8 mouse cellular contexts compared by ENCODE assay signal in the genomic region with DNA sequence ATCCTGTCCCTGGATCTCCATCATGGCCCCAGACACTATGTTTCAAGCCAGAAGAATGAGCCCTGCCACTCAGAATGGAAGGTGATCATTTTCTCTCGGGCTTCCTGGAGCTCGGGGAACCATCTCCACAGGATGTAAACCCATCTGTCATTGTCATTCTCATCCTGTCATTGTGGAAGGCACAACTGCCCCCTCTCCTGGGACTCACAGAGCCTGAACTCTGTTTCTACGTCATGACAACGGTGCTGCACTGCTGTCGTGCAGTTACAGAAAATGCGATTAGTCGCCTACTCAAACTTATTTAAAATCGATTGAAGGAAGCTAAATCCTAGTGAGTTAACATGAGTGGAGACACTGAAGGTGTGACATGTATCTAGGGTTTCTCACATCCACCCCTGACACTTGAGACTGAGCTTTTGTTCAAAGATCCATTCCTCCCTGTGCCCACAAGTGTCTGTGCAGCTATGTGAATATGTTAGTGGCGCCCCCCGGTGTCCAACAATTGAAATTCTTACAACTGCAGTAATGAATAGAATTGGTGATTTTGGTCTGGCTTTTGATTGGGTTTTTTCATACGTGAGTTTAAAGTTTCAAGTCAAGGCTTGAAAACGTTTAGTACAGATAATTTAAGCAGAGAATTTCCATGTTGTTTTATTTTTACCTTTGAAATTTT. TPM values are rescaled to one million over a fixed set of nuclear protein-coding genes. Genes with fewer than 3 reads are reported as not detected.
DNase-seq lines count a peak whose midpoint lies in the region; ATAC-seq and TF ChIP-seq lines count a peak whose summit lies in the region.
"Had no signal": no experiment of that assay in that cellular context is flagged by ENCODE, and none has a peak within 500 bp of the region (broad histone marks: within the 10 kb centered on the region; RNA-seq: fewer than 3 reads in every experiment).

No protein-coding gene starts in this region.

- DNase-seq in kidney, postnatal 36 days = peak; percentile 29 to 78
- no peak for DNase-seq in kidney, postnatal 14 days
- DNase-seq in CH12.LX (ENCODE audit: extremely low read depth) = peak; percentile 37
- DNase-seq in NIH3T3 (ENCODE audit: low read depth) = peak; percentile 51
- peak; percentile 45 for DNase-seq in lung, embryonic 14.5 days
- DNase-seq in ovary, postnatal 14 days (ENCODE audit: low spot score) = no peak

- TF ChIP-seq EP300 in CH12.LX (IDR thresholded peaks at IDR 0.05; ENCODE audit: low read length) = no peak

- no peak overlapping the region for H3K4me3 ChIP-seq in CH12.LX (replicated peaks in 1 of 3; ENCODE audit: low read depth in 2 of 3, low read length in 2 of 3, poor library complexity in 1 of 3)
- no peak overlapping the region for H3K4me3 ChIP-seq in lung, embryonic 14.5 days (ENCODE audit: low read depth, low read length)
- no peak overlapping the region for H3K4me3 ChIP-seq in hindbrain, embryonic 13.5 days
- H3K4me3 ChIP-seq: embryonic facial prominence, embryonic 13.5 days had no signal

- no peaks in the 10 kb centered on the region for H3K36me3 ChIP-seq in CH12.LX (replicated peaks in 1 of 2; ENCODE audit: control insufficient read depth in 1 of 2, insufficient read depth in 1 of 2, low read length in 1 of 2)
- no peaks in the 10 kb centered on the region for H3K36me3 ChIP-seq in lung, embryonic 14.5 days (ENCODE audit: insufficient read depth)
- H3K36me3 ChIP-seq in hindbrain, embryonic 13.5 days = no peaks in the 10 kb centered on the region
- H3K36me3 ChIP-seq: embryonic facial prominence, embryonic 13.5 days had no signal

- H3K27ac ChIP-seq in CH12.LX (ENCODE audit: insufficient read depth, low read depth) = no peak overlapping the region
- H3K27ac ChIP-seq in lung, embryonic 14.5 days (ENCODE audit: low read depth) = no peak overlapping the region
- H3K27ac ChIP-seq in hindbrain, embryonic 13.5 days = no peak overlapping the region
- H3K27ac ChIP-seq: embryonic facial prominence, embryonic 13.5 days had no signal

- WGBS in lung, embryonic 14.5 days = 35% methylated on average over 12 of the region's 12 CpGs
- WGBS in hindbrain, embryonic 13.5 days = 38% methylated on average over 12 of the region's 12 CpGs

- dilution Hi-C loops in CH12.LX (cut with MboI; ENCODE audit: extremely low pct_ligation_motif_present, extremely low pct_unique_long_range_greater_than_20kb, low sequenced_read_pairs) = no loop called here

- H3K4me1 ChIP-seq in CH12.LX (ENCODE audit: control insufficient read depth in 1 of 2, insufficient read depth in 2 of 2) = no peaks in the 10 kb centered on the region
- H3K4me1 ChIP-seq in lung, embryonic 14.5 days (ENCODE audit: insufficient read depth) = 0 out of 2 replicates have a peak, but pooled peaks cover 3% of the 10 kb centered on the region
- 0 out of 2 replicates have a peak, but pooled peaks cover 4% of the 10 kb centered on the region for H3K4me1 ChIP-seq in hindbrain, embryonic 13.5 days (replicated peaks)
- H3K4me1 ChIP-seq: embryonic facial prominence, embryonic 13.5 days had no signal

- no peak overlapping the region for H3K9ac ChIP-seq in CH12.LX (ENCODE audit: insufficient read depth, low read depth)
- H3K9ac ChIP-seq in lung, embryonic 14.5 days = no peak overlapping the region
- H3K9ac ChIP-seq in hindbrain, embryonic 13.5 days = no peak overlapping the region
- H3K9ac ChIP-seq: embryonic facial prominence, embryonic 13.5 days had no signal

- peak in 1 of 2 experiments; percentile 69; a peak in 2 of 4 replicates for TF ChIP-seq CTCF in CH12.LX (conservative IDR thresholded peaks at IDR 0.05 in 1 of 2, IDR thresholded peaks at IDR 0.05 in 1 of 2; ENCODE audit: low read depth in 2 of 2, low read length in 2 of 2)
- peak; percentile 55 for TF ChIP-seq CTCF in lung, embryonic 14.5 days (IDR thresholded peaks at IDR 0.05; ENCODE audit: low read depth)

- H3K27me3 ChIP-seq in CH12.LX (replicated peaks) = peaks cover 48% of the 10 kb centered on the region
- H3K27me3 ChIP-seq in lung, embryonic 14.5 days (ENCODE audit: insufficient read depth, low read length) = no peaks in the 10 kb centered on the region
- H3K27me3 ChIP-seq in hindbrain, embryonic 13.5 days = peaks cover 67% of the 10 kb centered on the region
- H3K27me3 ChIP-seq: embryonic facial prominence, embryonic 13.5 days had no signal

- no peak for ATAC-seq in lung, embryonic 14.5 days (ENCODE audit: insufficient read depth)
- no peak for ATAC-seq in hindbrain, embryonic 13.5 days (ENCODE audit: low FRiP score)

- TF ChIP-seq RAD21 in CH12.LX (IDR thresholded peaks at IDR 0.05; ENCODE audit: low read depth, low read length) = peak; percentile 53

- no peak for TF ChIP-seq POLR2A in CH12.LX (IDR thresholded peaks at IDR 0.05; ENCODE audit: low read depth, low read length)

- H3K79me2 ChIP-seq in CH12.LX (replicated peaks; ENCODE audit: control insufficient read depth, extremely low read depth, insufficient read depth, poor library complexity, severe bottlenecking) = no peaks in the 10 kb centered on the region

- H3K9me3 ChIP-seq in CH12.LX (replicated peaks; ENCODE audit: low read length) = no peaks in the 10 kb centered on the region
- H3K9me3 ChIP-seq in lung, embryonic 14.5 days (ENCODE audit: low read depth, low read length) = no peaks in the 10 kb centered on the region
- no peaks in the 10 kb centered on the region for H3K9me3 ChIP-seq in hindbrain, embryonic 13.5 days
- H3K9me3 ChIP-seq: embryonic facial prominence, embryonic 13.5 days had no signal

- in situ Hi-C loops in CH12.LX (cut with MboI; ENCODE audit: low pct_ligation_motif_present, low pct_unique_long_range_greater_than_20kb, low sequenced_read_pairs) = no loop called here

- H3K4me2 ChIP-seq in CH12.LX (ENCODE audit: insufficient read depth, low read depth, poor library complexity, severe bottlenecking) = no peak overlapping the region
- no peak overlapping the region for H3K4me2 ChIP-seq in lung, embryonic 14.5 days
- no peak overlapping the region for H3K4me2 ChIP-seq in hindbrain, embryonic 13.5 days
- H3K4me2 ChIP-seq: embryonic facial prominence, embryonic 13.5 days had no signal

TF ChIP-seq in CH12.LX, 34 proteins besides CTCF, POLR2A, EP300 and RAD21:
- TF ChIP-seq KAT2A (IDR thresholded peaks at IDR 0.05; ENCODE audit: insufficient replicate concordance, low read length) (no peak), SMC3 (IDR thresholded peaks at IDR 0.05; ENCODE audit: low read depth, low read length) (peak; percentile 52)
TF ChIP-seq in CH12.LX: peak in this region for 1.

RNA-seq across cellular contexts. Expression of a gene that starts 2.4 kb away (rescaled TPM):
- not detected in 2 replicates for total RNA-seq in CH12.LX (2012; rRNA removed)
- total RNA-seq in CH12.LX (2014; rRNA removed) = not detected in 2 replicates
- not detected in 2 replicates for polyA plus RNA-seq in CH12.LX (2012; ENCODE audit: insufficient read length, low read depth)
- 0.29 TPM in 1 of 2 replicates, not detected in the other for polyA plus RNA-seq in lung, embryonic 14.5 days (2014; fragmentation: Nextera tagmentation; extraction: Ambion mirVana)
- not detected in 2 replicates for polyA plus RNA-seq in hindbrain, embryonic 13.5 days (2015; fragmentation: Nextera tagmentation; extraction: Ambion mirVana)

RNA-seq across cellular contexts. Expression of a gene that starts 26.0 kb away (rescaled TPM):
- not detected in 2 replicates for total RNA-seq in CH12.LX (2012; rRNA removed)
- not detected in 2 replicates for total RNA-seq in CH12.LX (2014; rRNA removed)
- polyA plus RNA-seq in CH12.LX (2012; ENCODE audit: insufficient read length, low read depth) = not detected in 2 replicates
- 17.7 and 18.8 TPM in 2 replicates for polyA plus RNA-seq in lung, embryonic 14.5 days (2014; fragmentation: Nextera tagmentation; extraction: Ambion mirVana)
- polyA plus RNA-seq in hindbrain, embryonic 13.5 days (2015; fragmentation: Nextera tagmentation; extraction: Ambion mirVana) = 10.7 and 10.9 TPM in 2 replicates

RNA-seq across cellular contexts. Expression of a gene that starts 44.4 kb away (rescaled TPM):
- total RNA-seq in CH12.LX (2012; rRNA removed) = not detected in 2 replicates
- not detected in 2 replicates for total RNA-seq in CH12.LX (2014; rRNA removed)
- polyA plus RNA-seq in CH12.LX (2012; ENCODE audit: insufficient read length, low read depth) = not detected in 2 replicates
- polyA plus RNA-seq in lung, embryonic 14.5 days (2014; fragmentation: Nextera tagmentation; extraction: Ambion mirVana) = 0.19 TPM in 1 of 2 replicates, not detected in the other
- polyA plus RNA-seq in hindbrain, embryonic 13.5 days (2015; fragmentation: Nextera tagmentation; extraction: Ambion mirVana) = 0.39 and 0.48 TPM in 2 replicates
- polyA plus RNA-seq: embryonic facial prominence, embryonic 13.5 days had no signal

Comparison
In these comparisons a context has a peak if more than half of its experiments do, and no peak if none do; other contexts are left out.
1. DNase-seq: peak in kidney, postnatal 36 days (2 of 2), CH12.LX (single experiment), NIH3T3 (single experiment) and lung, embryonic 14.5 days (single experiment); none in kidney, postnatal 14 days (single experiment) and ovary, postnatal 14 days (single experiment).
2. RNA of a gene that starts 26.0 kb away (polyA plus RNA-seq): 17.7 to 18.8 TPM in lung, embryonic 14.5 days and 10.7 to 10.9 TPM in hindbrain, embryonic 13.5 days; not detected in CH12.LX; every median in the first group is over 10 times any median in the second.